Mouse (Mus musculus) ovary, adult 10 weeks (tissue): Measurements from ENCODE around the gene Ssc4d. TPM values are rescaled to one million over a fixed set of nuclear protein-coding genes. Genes with fewer than 3 reads are reported as not detected.

Experiments
- polyA plus RNA-seq: library from polyadenylated mRNA; stranded (reverse); fragments of 350-450 nt; fragmentation: Illumina TruSeq; extraction: RNeasy Lipid Tissue Mini Kit (QIAGEN cat#74804); gene quantifications from one replicate; pipeline ENCODE4 v1.2.3, GENCODE M21; 2014

The Ssc4d gene
- polyA plus RNA-seq, result 2.1 TPM

DNA sequence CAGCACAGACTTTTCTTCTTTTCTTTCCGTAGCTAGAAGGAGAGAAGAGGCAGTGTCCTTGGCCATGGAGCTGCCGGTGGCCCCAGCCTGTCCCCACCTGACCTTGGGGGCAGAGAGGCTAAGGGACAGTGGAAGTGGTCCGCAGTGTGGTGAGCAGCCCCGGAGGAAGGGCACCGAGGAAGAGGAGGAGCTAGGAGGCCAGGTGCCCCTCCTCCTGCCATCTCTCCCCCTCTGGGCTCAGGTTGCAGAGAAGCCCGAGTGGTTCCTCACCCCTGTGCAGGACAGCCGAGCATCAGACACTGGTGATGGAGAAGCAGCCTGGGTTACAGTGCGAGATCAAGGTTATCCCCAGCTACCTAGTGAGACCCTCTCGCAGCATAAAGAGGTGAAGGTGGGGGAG lies at the start of gene Ssc4d:
Ssc4d (minus strand) TSS at position 167 of the 400 bp plus-strand sequence.

DNA sequence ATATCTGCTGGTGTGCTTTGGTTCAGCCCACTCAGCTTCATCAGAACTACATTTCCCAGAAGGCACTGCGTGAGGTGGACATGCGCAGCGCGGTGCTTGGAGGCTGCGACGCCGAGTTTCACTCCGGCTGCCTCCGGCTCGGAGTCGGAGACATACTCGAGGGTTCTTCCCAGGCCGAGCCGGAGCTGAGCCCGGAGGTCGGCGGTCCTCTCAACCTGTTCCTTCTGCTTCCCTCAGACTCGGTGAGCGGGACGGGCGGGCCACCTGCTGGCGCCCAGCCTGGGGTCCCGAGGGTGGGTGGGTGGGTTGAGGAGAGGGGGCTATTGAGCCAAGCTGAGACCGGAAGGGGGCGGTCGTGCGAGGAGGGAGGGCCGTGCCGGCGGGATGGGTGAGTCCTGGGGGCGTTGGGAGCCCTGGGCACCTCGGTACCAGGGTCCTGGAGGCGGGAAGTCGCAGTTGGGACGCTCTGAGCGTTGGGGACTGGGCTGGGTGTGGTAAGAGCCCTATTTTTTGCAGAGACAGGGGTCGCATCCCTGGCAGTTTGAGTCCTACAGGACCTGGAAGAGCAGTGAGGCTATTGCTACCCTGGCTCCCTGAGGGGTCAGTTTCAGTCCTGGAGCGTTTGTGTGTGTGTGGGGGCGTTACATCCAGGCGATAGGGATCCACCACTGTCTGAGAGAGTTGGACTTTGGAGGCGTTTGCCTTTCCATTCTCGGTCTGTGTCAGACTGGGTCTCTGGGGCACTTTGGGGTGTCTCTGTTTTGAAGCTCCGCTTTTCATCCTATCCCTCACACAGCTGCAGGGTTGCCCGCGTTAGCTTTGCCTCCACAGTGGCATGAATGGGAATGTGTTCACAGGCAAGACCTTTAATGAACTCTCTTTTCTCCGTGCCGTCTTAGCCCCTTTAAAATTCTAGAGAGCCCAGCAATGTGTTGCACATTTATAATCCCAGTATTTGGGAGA lies 20.7 kb upstream of the Ssc4d start, which contains the start of gene Dtx2:
Dtx2 (plus strand) TSS at position 76 of the 963 bp plus-strand sequence.

GRCm38 (mm10) chr5:135979904-135980303 lies 5.6 kb upstream of the Ssc4d start, which contains the start of gene Zp3:
Gene Zp3 (plus strand): TSS chr5:135980099.

GRCm38 (mm10) chr5:135934481-135935175 lies 39.7 kb downstream of the Ssc4d start, which contains the start of gene Ywhag:
Gene Ywhag (minus strand): TSS chr5:135934616.

Other genes with a start within 250 kb of the Ssc4d start
- 4.5 TPM for gene Tmem120a, start 230.1 kb downstream of the Ssc4d start, polyA plus RNA-seq
- gene Styxl1, start 196.1 kb downstream of the Ssc4d start, polyA plus RNA-seq, result 2.7 TPM
- gene Mdh2, start 196.1 kb downstream of the Ssc4d start, polyA plus RNA-seq, result 28.0 TPM
- gene Srrm3, start 167.6 kb downstream of the Ssc4d start, polyA plus RNA-seq, result not detected
- gene Hspb1, start 86.6 kb downstream of the Ssc4d start, polyA plus RNA-seq, result 0.57 TPM
- gene Ywhag, start 39.9 kb downstream of the Ssc4d start, polyA plus RNA-seq, result 149 TPM
- 2.6 TPM for gene Zp3, start 5.6 kb upstream of the Ssc4d start, polyA plus RNA-seq
- 1.2 TPM for gene Dtx2, start 20.3 kb upstream of the Ssc4d start, polyA plus RNA-seq
- 6.8 TPM for gene Upk3b, start 64.0 kb upstream of the Ssc4d start, polyA plus RNA-seq
- not detected for gene Upk3bl, start 80.0 kb upstream of the Ssc4d start, polyA plus RNA-seq
- gene Rasa4, start 109.4 kb upstream of the Ssc4d start, polyA plus RNA-seq, result 0.86 TPM
- 4.1 TPM for gene Polr2j, start 142.1 kb upstream of the Ssc4d start, polyA plus RNA-seq
- gene Lrwd1, start 161.5 kb upstream of the Ssc4d start, polyA plus RNA-seq, result 0.57 TPM
- gene Alkbh4, start 161.6 kb upstream of the Ssc4d start, polyA plus RNA-seq, result 1.3 TPM
- gene Orai2, start 196.2 kb upstream of the Ssc4d start, polyA plus RNA-seq, result 1.1 TPM
- gene Prkrip1, start 224.4 kb upstream of the Ssc4d start, polyA plus RNA-seq, result 39.9 TPM